Mouse (Mus musculus) stomach, embryonic 15.5 days (tissue): ENCODE measurements around the gene Lpar4. TPM values are rescaled to one million over a fixed set of nuclear protein-coding genes. Genes with fewer than 3 reads are reported as not detected.

Source experiments
- ATAC-seq: fragments of 200-750 bp; cut with Nextera tagmentation; 2 replicates; pipeline ENCODE4 v1.8.0; 2017; ENCODE audit warnings: low read depth, moderate number of reproducible peaks, moderate TSS enrichment; ENCODE audit not compliant: insufficient read depth, low FRiP score
- H3K27ac ChIP-seq: fragments of 300-500 bp; sonication (generic); 2 replicates; pipeline ENCODE4 v1.5.1; 2015; ENCODE audit warnings: mild to moderate bottlenecking, inconsistent platforms
- H3K27me3 ChIP-seq: fragments of 300-500 bp; sonication (generic); replicated peaks from 2 replicates; pipeline ENCODE4 v1.6.1; 2015; ENCODE audit warnings: inconsistent platforms
- H3K36me3 ChIP-seq: fragments of 300-500 bp; sonication (generic); 2 replicates; pipeline ENCODE4 v1.6.1; 2015; ENCODE audit warnings: inconsistent platforms
- H3K4me1 ChIP-seq: fragments of 300-500 bp; sonication (generic); 2 replicates; pipeline ENCODE4 v1.6.1; 2015; ENCODE audit warnings: inconsistent platforms
- H3K4me2 ChIP-seq: fragments of 300-500 bp; sonication (generic); 2 replicates; pipeline ENCODE4 v1.6.1; 2015; ENCODE audit warnings: mild to moderate bottlenecking, inconsistent platforms
- H3K4me3 ChIP-seq: fragments of 300-500 bp; sonication (generic); replicated peaks from 2 replicates; pipeline ENCODE4 v1.5.1; 2015; ENCODE audit warnings: inconsistent platforms
- H3K9ac ChIP-seq: fragments of 300-500 bp; sonication (generic); 2 replicates; pipeline ENCODE4 v1.6.1; 2015; ENCODE audit warnings: inconsistent platforms
- H3K9me3 ChIP-seq: fragments of 300-500 bp; sonication (generic); 2 replicates; pipeline ENCODE4 v1.6.1; 2016; ENCODE audit warnings: inconsistent platforms
- WGBS: fragments of 180-500 bp; shearing (Covaris S2); methylation state at CpG from one replicate; pipeline ENCODE4 v1.1.7; 2015; 5-methylcytosine and 5-hydroxymethylcytosine counted together
- polyA plus RNA-seq: library from polyadenylated mRNA; unstranded; fragments of >200 nt; fragmentation: Nextera tagmentation; extraction: Ambion mirVana; gene quantifications from 2 replicates; pipeline ENCODE4 v1.2.1, GENCODE M21; 2015

Lpar4 gene
- 16.2 and 17.4 TPM in 2 replicates for polyA plus RNA-seq

- Histone ChIP-seq H3K36me3 (no peaks in the 10 kb centered on the region), H3K27ac (peak within 1 kb of the TSS; percentile 76; the same call in 1 of the 2 replicates), H3K4me3 (peak within 1 kb of the TSS; percentile 44), H3K9ac (no peak within 1 kb of the TSS), H3K9me3 (no peaks in the 10 kb centered on the region), H3K4me2 (peak within 1 kb of the TSS; percentile 40), H3K4me1 (no peaks in the 10 kb centered on the region), H3K27me3 (no peaks in the 10 kb centered on the region)
- 19% methylated on average over 11 of the region's 11 CpGs for WGBS
- peak; percentile 65; the same call in 1 of the 2 replicates for ATAC-seq
Observed at GRCm38 (mm10) chrX:106920175-106920827, at the start of gene Lpar4. Lpar4 (plus strand) TSS chrX:106920625.

- ATAC-seq, result no peak; the same call in 1 of the 2 replicates
- Histone ChIP-seq H3K9me3 (no peaks in the 10 kb centered on the region), H3K36me3 (no peaks in the 10 kb centered on the region), H3K4me1 (no peaks in the 10 kb centered on the region), H3K9ac (no peak overlapping the region), H3K27ac (peak overlapping the region; percentile 36; the same call in 1 of the 2 replicates), H3K27me3 (no peaks in the 10 kb centered on the region), H3K4me3 (no peak overlapping the region), H3K4me2 (no peak overlapping the region)
- 46% methylated on average over 3 of the region's 3 CpGs for WGBS
Observed at GRCm38 (mm10) chrX:106871426-106871825, 49.0 kb upstream of the Lpar4 start.

GRCm38 (mm10) chrX:106871894-106872293 lies 48.5 kb upstream of the Lpar4 start:
- Histone ChIP-seq H3K9me3 (no peaks in the 10 kb centered on the region), H3K4me3 (no peak overlapping the region), H3K36me3 (no peaks in the 10 kb centered on the region), H3K27me3 (no peaks in the 10 kb centered on the region), H3K9ac (no peak overlapping the region), H3K27ac (peak overlapping the region; percentile 36; the same call in 1 of the 2 replicates), H3K4me1 (no peaks in the 10 kb centered on the region), H3K4me2 (no peak overlapping the region)
- ATAC-seq, result no peak
- 40% methylated on average over 3 of the region's 3 CpGs for WGBS

- H3K4me2 ChIP-seq, result no peak overlapping the region
- H3K36me3 ChIP-seq, result no peaks in the 10 kb centered on the region
- H3K27ac ChIP-seq, result peak overlapping the region; percentile 36; the same call in 1 of the 2 replicates
- no peak for ATAC-seq
- 39% methylated on average over 4 of the region's 4 CpGs for WGBS
- no peaks in the 10 kb centered on the region for H3K27me3 ChIP-seq
- no peak overlapping the region for H3K9ac ChIP-seq
- no peaks in the 10 kb centered on the region for H3K4me1 ChIP-seq
- no peak overlapping the region for H3K4me3 ChIP-seq
- no peaks in the 10 kb centered on the region for H3K9me3 ChIP-seq
Observed at GRCm38 (mm10) chrX:106872315-106872714, 48.1 kb upstream of the Lpar4 start.

- Histone ChIP-seq H3K27me3 (no peaks in the 10 kb centered on the region), H3K9me3 (no peaks in the 10 kb centered on the region), H3K36me3 (no peaks in the 10 kb centered on the region), H3K27ac (no peak overlapping the region), H3K4me1 (no peaks in the 10 kb centered on the region), H3K4me3 (no peak overlapping the region), H3K4me2 (no peak overlapping the region), H3K9ac (no peak overlapping the region)
- no peak for ATAC-seq
- WGBS, result 66% methylated on average over 2 of the region's 2 CpGs
Observed at GRCm38 (mm10) chrX:106897707-106898275, 22.6 kb upstream of the Lpar4 start.

GRCm38 (mm10) chrX:106920828-106921619 lies 599 bp downstream of the Lpar4 start:
- no peaks in the 10 kb centered on the region for H3K36me3 ChIP-seq
- H3K9ac ChIP-seq, result no peak overlapping the region
- 13% methylated on average over 9 of the region's 9 CpGs for WGBS

GRCm38 (mm10) chrX:106924572-106924971 lies 4.1 kb downstream of the Lpar4 start:
- ATAC-seq, result no peak
- H3K36me3 ChIP-seq, result no peaks in the 10 kb centered on the region

More at GRCm38 (mm10) chrX:106920828-106921619, 599 bp downstream of the Lpar4 start:
- H3K9me3 ChIP-seq, result no peaks in the 10 kb centered on the region
- no peaks in the 10 kb centered on the region for H3K27me3 ChIP-seq
- H3K27ac ChIP-seq, result peak overlapping the region; percentile 76; the same call in 1 of the 2 replicates
- peak overlapping the region; percentile 40 for H3K4me2 ChIP-seq
- peak overlapping the region; percentile 44 for H3K4me3 ChIP-seq
- H3K4me1 ChIP-seq, result no peaks in the 10 kb centered on the region
- ATAC-seq, result no peak

GRCm38 (mm10) chrX:106939326-106939725 lies 18.9 kb downstream of the Lpar4 start:
- ATAC-seq, result no peak
- Histone ChIP-seq H3K4me2 (no peak overlapping the region), H3K9ac (no peak overlapping the region)

More at GRCm38 (mm10) chrX:106924572-106924971, 4.1 kb downstream of the Lpar4 start:
- Histone ChIP-seq H3K9me3 (no peaks in the 10 kb centered on the region), H3K4me1 (no peaks in the 10 kb centered on the region), H3K4me2 (no peak overlapping the region), H3K27me3 (no peaks in the 10 kb centered on the region), H3K4me3 (no peak overlapping the region), H3K9ac (no peak overlapping the region), H3K27ac (no peak overlapping the region)

GRCm38 (mm10) chrX:106950558-106950957 lies 30.1 kb downstream of the Lpar4 start:
- no peaks in the 10 kb centered on the region for H3K9me3 ChIP-seq
- no peak for ATAC-seq
- H3K9ac ChIP-seq, result no peak overlapping the region
- H3K4me1 ChIP-seq, result no peaks in the 10 kb centered on the region
- H3K4me2 ChIP-seq, result no peak overlapping the region
- no peaks in the 10 kb centered on the region for H3K36me3 ChIP-seq
- no peak overlapping the region for H3K27ac ChIP-seq
- 83% methylated on average over 1 of the region's 1 CpGs for WGBS
- no peak overlapping the region for H3K4me3 ChIP-seq
- no peaks in the 10 kb centered on the region for H3K27me3 ChIP-seq

More at GRCm38 (mm10) chrX:106939326-106939725, 18.9 kb downstream of the Lpar4 start:
- Histone ChIP-seq H3K4me1 (no peaks in the 10 kb centered on the region), H3K36me3 (no peaks in the 10 kb centered on the region), H3K27me3 (no peaks in the 10 kb centered on the region), H3K9me3 (no peaks in the 10 kb centered on the region), H3K4me3 (no peak overlapping the region), H3K27ac (no peak overlapping the region)
- WGBS, result 73% methylated on average over 3 of the region's 3 CpGs

GRCm38 (mm10) chrX:106951016-106951415 lies 30.6 kb downstream of the Lpar4 start:
- no peak overlapping the region for H3K27ac ChIP-seq
- no peak overlapping the region for H3K4me3 ChIP-seq
- no peaks in the 10 kb centered on the region for H3K9me3 ChIP-seq
- H3K4me2 ChIP-seq, result no peak overlapping the region
- ATAC-seq, result no peak
- H3K36me3 ChIP-seq, result no peaks in the 10 kb centered on the region
- 16% methylated on average over 2 of the region's 2 CpGs for WGBS
- no peaks in the 10 kb centered on the region for H3K27me3 ChIP-seq
- no peaks in the 10 kb centered on the region for H3K4me1 ChIP-seq
- no peak overlapping the region for H3K9ac ChIP-seq

- Histone ChIP-seq H3K4me2 (no peak overlapping the region), H3K27ac (no peak overlapping the region), H3K9me3 (no peaks in the 10 kb centered on the region), H3K27me3 (no peaks in the 10 kb centered on the region), H3K9ac (no peak overlapping the region), H3K4me1 (no peaks in the 10 kb centered on the region), H3K4me3 (no peak overlapping the region), H3K36me3 (no peaks in the 10 kb centered on the region)
- WGBS, result 40% methylated on average over 1 of the region's 1 CpGs
- no peak for ATAC-seq
Observed at GRCm38 (mm10) chrX:106953840-106954239, 33.4 kb downstream of the Lpar4 start.

GRCm38 (mm10) chrX:106962233-106962632 lies 41.8 kb downstream of the Lpar4 start:
- H3K27ac ChIP-seq, result no peak overlapping the region
- H3K4me1 ChIP-seq, result no peaks in the 10 kb centered on the region
- H3K9me3 ChIP-seq, result no peaks in the 10 kb centered on the region
- H3K27me3 ChIP-seq, result no peaks in the 10 kb centered on the region
- 70% methylated on average over 2 of the region's 2 CpGs for WGBS
- H3K4me3 ChIP-seq, result no peak overlapping the region
- no peak; the same call in 1 of the 2 replicates for ATAC-seq
- no peak overlapping the region for H3K4me2 ChIP-seq
- H3K36me3 ChIP-seq, result no peaks in the 10 kb centered on the region
- no peak overlapping the region for H3K9ac ChIP-seq
